Mouse (Mus musculus): Measurements from ENCODE around the gene Apol6.

DNA sequence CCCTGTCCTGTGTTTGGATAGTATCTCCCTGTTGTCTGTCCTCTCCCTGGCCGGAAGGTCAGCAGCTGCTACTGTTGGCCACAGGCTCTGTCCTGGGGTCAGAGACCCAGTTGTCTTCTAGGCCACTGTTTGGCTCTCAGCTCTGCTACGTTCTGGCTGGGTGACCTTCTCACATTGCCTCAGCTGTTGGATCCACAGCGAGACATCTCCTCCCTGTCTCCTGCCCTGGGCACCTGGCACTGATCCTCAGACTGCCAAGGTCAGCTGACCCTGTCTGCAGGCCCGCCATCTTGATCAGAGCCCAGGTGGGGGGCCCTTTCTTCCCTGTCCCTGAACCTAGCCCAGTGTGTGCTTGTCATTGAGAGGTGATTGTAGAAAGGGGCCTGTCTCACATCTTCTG is 29.5 kb upstream of the Apol6 start:
- no peak for TF ChIP-seq CTCF (conservative IDR thresholded peaks at IDR 0.05; ENCODE audit: insufficient read depth, insufficient read length, low read depth, low read length)
- no peak for TF ChIP-seq POLR2A (IDR thresholded peaks at IDR 0.05; ENCODE audit: low read depth, low read length)
